Mouse (Mus musculus) gonadal fat pad, adult 2 months (tissue): ENCODE results near the gene Togaram2. TPM values are rescaled to one million over a fixed set of nuclear protein-coding genes. Genes with fewer than 3 reads are reported as not detected.
"Not testable (repeated sequence)": the region's sequence is repeated elsewhere in the genome, so short reads cannot be mapped to it uniquely, and the experiment has no call there.

Experiments
- DNase-seq: peaks from one replicate; pipeline ENCODE4 v3.0.0-alpha.2; 2012; ENCODE audit warnings: low read depth
- polyA plus RNA-seq: library from polyadenylated mRNA; depleted of rRNA; stranded (reverse); fragments of >200 nt; gene quantifications from 2 replicates; pipeline ENCODE4 v1.2.3, GENCODE M21; 2012; rRNA removed

Gene Togaram2
- 2.5 and 2.7 TPM in 2 replicates for polyA plus RNA-seq

DNA sequence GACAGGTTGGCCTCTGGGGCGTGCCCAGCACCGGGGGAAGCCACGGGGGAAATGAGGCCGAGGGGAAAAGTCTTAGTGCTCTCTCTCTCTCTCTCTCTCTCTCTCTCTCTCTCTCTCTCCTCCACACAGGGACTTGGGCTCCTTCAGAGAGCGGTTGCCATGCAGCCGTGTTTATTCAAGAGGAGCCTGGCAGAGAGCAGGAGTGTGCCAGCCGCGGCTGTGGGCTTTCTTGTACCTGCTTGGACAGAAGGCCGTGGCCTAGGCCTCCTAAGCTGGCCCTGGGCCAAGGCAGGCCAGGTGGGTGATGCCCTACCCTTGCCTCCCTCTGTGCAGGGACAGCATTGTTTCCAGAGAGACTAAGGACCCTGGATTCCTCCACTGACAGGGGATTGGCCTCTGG lies at the start of gene Togaram2:
Gene Togaram2, plus strand, starts transcription at position 170 of the 400 bp plus-strand sequence.
- no peak for DNase-seq

- DNase-seq: no peak
Observed at GRCm38 (mm10) chr17:71631806-71632205, 41.3 kb upstream of the Togaram2 start.

DNA sequence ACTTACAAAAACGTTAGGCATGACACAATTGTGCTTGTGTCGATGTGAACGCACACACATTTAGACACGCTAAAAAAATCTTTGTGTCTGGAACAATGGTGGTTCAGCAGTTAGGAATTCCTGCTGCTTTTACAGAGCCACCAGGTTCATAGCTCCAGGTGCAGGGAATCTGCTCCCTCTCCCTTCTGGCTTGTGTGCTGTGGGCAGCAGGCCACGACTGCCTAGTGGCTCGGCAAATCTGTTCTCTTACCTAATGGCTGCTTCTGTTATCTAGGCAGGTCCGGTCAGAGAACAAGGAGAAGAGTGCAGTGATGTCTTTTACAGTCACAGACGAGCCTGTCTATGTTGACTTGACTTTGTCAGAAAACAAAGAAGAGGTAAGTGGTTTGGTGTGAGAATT lies 39.7 kb upstream of the Togaram2 start:
- DNase-seq: no peak

GRCm38 (mm10) chr17:71636786-71637185 lies 36.3 kb upstream of the Togaram2 start:
- no peak for DNase-seq

GRCm38 (mm10) chr17:71637750-71638265 lies 35.3 kb upstream of the Togaram2 start:
- DNase-seq: no peak

- not testable (repeated sequence) for DNase-seq
Observed at GRCm38 (mm10) chr17:71639056-71639455, 34.0 kb upstream of the Togaram2 start.

DNA sequence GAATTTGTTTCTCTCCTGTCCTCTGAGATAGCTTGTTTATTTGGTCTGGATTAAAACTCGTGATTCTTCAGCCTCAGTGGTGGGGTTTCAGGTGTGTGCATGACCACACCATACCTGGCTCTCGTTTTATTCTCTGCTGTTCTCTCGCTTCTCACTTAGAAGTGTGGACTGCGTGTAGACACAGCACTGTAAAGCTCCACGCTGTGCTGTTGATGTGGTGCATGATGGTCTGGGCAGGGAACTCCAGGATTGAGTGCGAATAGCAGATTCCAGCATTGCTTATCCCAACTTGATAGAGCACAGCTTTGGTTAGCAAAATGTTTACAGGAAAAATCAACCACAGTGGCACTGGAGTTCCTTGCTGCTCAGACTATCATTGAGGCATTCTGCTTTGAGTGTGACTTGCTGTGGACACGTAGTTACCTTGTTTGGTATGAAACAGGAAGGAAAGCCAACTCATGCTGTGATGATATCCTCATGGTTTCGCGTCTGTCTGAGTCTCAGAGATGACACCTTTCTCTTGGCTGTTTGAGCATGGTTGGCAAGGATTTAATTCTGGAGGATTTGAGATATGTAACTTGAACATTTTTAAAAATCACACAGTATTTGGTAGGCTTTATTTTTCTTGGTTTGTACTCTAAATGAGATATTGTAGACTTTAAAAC lies 32.5 kb upstream of the Togaram2 start:
- DNase-seq: no peak

DNA sequence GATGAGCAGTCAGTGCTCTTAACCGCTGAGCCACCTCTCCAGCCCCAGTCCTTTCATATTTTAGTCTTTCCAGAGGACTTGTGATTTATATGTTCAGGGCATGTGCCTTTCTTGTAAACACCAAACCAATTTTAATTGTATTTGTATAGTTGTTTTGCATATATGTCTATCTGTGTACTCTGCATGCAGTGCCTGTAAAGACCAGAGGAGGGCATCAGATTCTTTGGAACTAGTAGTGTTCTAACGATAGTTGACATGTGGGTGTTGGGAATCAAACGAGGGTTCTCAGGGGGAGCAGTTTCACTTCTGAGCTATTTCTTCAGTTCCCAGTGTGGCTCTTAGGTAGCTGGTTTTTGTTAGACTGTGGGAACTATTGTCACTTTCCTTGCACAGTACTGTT lies 30.9 kb upstream of the Togaram2 start:
- DNase-seq: no peak

- DNase-seq: no peak
Observed at GRCm38 (mm10) chr17:71650011-71650410, 23.1 kb upstream of the Togaram2 start.

DNA sequence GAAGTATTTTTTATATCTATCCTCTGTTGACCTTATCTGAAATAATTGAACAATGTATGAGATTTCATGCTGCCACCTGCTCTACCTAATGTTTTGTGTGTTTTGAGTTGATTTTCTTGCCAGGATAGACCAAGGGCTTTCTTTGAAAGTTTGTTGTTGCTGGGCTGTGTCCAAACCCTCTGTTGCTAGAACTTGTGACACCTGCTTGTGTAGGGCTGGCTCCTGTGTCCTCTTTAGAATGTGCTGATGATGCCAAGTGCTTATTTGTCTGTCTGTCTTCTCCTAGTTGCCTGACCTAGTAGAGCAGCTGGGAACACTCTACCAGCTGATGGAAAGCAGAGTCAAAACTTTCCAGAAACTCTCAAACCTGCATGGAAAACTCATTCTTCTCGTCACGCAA lies 20.6 kb upstream of the Togaram2 start:
- peak; percentile 58 for DNase-seq

GRCm38 (mm10) chr17:71652934-71653333 lies 20.1 kb upstream of the Togaram2 start:
- DNase-seq: no peak

GRCm38 (mm10) chr17:71657521-71657920 lies 15.5 kb upstream of the Togaram2 start:
- DNase-seq: no peak

- DNase-seq: no peak
Observed at GRCm38 (mm10) chr17:71658666-71659065, 14.4 kb upstream of the Togaram2 start.

DNA sequence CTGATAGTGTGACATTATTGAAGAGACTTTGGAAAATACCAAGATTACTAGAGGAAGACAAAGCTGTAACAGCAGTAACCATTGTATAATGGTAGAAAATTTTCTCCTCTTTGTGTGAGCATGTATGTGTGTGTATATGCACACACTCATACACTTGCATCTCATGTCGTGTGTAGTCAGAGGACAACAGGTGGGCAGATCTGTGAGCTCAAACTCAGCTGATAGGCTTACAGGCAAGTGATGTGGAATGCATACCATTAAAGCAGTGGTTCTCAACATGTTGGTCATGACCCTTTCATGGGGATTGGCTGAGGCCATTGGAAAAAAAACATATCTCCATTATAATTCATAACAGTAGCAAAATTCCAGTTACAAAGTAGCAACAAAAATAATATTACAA lies 12.7 kb upstream of the Togaram2 start:
- no peak for DNase-seq

DNA sequence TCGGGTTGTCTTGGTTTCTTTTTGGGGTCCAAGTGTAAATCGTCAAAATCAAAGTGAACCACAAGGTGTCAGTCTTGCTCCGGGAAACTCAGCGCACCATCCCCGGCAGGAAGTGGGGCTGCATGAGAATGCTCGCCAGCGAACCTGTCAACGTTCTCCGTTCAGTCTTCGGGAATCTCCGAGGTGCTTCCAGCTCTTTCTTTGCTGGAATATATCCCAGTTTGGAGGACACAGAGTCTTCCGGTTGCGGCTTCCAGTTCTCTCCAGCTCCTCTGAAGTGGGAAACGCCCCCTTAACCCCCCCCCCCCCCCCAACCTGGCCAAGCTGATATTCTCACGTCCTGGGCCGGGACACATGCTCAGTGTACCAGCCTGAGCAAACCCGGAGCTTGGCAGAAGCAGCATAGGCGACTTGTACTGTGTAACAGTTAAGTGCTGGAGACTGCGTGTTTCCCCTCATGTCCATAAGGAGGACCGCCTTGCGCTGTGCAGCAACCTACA lies 10.3 kb upstream of the Togaram2 start:
- no peak for DNase-seq

DNA sequence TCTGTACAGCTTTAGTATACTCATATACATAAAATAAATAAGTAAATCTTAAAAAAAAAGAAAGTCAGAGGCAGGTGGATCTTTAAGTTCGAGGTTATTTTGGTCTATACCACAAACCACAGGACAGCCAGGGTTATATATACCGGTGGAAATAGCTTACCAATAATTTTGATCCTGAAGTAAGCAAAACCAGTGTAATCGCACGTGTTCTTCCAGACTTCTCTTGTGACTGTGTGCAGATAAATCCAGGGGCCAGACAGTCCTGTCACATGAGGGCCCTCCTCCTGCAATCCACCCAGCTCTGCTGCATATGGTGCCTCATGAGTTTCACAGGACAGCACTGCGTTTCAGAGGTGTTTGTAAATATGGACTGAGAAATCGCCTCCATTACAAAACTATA lies 9.6 kb upstream of the Togaram2 start:
- DNase-seq: no peak

GRCm38 (mm10) chr17:71664172-71664571 lies 8.9 kb upstream of the Togaram2 start:
- DNase-seq: no peak

GRCm38 (mm10) chr17:71665201-71665600 lies 7.9 kb upstream of the Togaram2 start:
- DNase-seq: no peak

DNA sequence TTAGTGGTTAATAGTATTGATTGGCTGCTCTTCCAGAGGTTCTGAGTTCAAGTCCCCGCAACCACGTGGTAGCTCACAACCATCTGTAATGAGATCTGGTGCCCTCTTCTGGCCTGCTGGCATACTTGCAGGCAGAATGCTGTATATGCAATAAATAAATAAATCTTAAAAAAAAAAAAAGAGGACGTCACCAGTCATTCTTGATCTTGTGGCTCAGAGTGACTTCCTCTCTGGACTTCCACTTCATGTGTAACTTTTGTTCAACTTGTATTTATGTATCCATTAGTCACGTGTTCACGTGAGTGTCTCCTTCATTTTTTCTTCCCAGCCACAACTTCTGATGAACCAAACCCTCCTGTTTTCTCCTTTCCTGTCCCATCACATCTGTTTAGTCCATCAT lies 3.5 kb upstream of the Togaram2 start:
- no peak for DNase-seq

- DNase-seq: no peak
Observed at GRCm38 (mm10) chr17:71671840-71672546, 1.1 kb upstream of the Togaram2 start.

- DNase-seq: no peak
Observed at GRCm38 (mm10) chr17:71673936-71674335, 875 bp downstream of the Togaram2 start.

DNA sequence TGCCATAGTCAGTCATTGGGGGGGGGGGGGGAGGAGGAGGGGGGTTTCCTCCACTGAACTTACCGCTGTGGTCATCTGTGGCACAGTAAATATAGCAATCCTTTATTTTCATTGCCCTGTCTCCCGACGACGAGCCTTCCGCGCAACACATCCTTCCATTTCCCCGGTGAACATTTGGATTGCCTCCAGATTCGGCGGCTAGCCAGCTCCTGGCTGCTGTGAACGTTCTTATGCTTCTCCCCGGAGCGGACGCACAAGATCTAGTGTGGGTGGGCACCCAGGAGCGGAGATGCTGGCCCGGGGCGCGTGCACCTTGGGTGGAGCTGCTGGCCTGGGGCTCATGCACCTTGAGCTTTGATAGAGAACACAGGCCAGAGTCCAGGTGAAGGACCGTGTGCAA lies 1.8 kb downstream of the Togaram2 start:
- no peak for DNase-seq

DNA sequence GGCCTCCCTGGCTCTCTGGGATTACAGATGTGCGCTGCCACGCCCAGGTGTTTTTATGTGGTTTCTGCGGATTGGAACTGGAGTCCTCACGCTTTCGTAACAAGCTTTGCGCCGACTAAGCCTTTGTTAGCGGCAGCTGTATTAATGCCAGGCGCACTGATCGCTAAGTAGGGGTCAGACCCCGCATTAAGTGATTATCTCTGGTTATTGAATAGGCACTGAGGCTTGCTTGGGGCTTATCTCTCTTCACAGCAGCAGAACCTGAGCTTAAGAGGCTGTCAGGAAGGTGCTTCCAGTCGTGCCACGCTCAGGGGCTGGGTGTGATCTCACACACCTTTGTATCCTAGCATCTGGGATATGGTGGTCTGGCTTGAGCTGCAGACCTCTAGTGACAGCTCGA lies 8.6 kb downstream of the Togaram2 start:
- DNase-seq: no peak
